Comparison of ENCODE assay signal across 7 mouse cellular contexts in the genomic region with DNA sequence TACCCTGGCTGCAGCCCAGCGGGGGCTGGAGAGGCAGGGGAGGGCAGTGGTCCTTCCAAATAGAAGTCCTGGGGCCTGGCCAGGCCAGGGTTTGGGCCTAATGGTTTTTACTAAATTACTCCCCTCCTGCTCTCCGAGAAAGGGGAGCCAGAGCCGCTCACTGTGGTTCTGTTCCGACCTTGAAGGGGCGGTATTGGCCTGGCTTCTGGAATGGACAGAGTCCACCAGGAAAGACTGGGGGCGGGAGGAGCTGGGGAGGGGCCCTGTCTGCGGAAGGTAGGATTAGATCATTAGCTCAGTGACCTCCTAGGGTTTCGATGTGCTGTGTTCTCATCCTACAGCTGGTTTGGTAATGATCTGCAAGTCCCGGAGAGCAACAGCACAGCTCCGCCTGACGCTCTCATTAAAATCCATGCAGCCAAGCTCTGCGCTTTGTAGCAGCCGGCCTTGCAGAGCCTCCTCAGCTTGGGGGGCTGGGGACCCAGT. TPM values are rescaled to one million over a fixed set of nuclear protein-coding genes. Genes with fewer than 3 reads are reported as not detected.
DNase-seq lines count a peak whose midpoint lies in the region; ATAC-seq and TF ChIP-seq lines count a peak whose summit lies in the region.

No protein-coding gene starts in this region.

- no peak overlapping the region for H3K4me2 ChIP-seq in lung, postnatal 0 days (replicated peaks; ENCODE audit: low read depth, low read length)
- H3K4me2 ChIP-seq in heart, embryonic 16.5 days (ENCODE audit: low read depth, low read length), result no peak overlapping the region

- peak overlapping the region; percentile 62; the same call in 1 of the 2 replicates for H3K27ac ChIP-seq in lung, postnatal 0 days (ENCODE audit: low read length)
- peak overlapping the region; percentile 85 for H3K27ac ChIP-seq in heart, embryonic 16.5 days (ENCODE audit: low read length)

- TF ChIP-seq EP300 in lung, postnatal 0 days (IDR thresholded peaks at IDR 0.05), result no peak

- H3K9ac ChIP-seq in lung, postnatal 0 days (replicated peaks; ENCODE audit: low read depth), result no peak overlapping the region
- peak overlapping the region; percentile 53 for H3K9ac ChIP-seq in heart, embryonic 16.5 days (ENCODE audit: low read length)

- peak; percentile 62 for DNase-seq in lung, postnatal 0 days (ENCODE audit: low spot score)
- no peak for DNase-seq in lung, postnatal 36 days
- DNase-seq in kidney, postnatal 25 days, result peak; percentile 64 to 89
- peak; percentile 73 for DNase-seq in retina, embryonic 14.5 days (ENCODE audit: low spot score)
- no peak for DNase-seq in layer of hippocampus, adult 11-12 months (ENCODE audit: low spot score)
- no peak for DNase-seq in cerebellum, adult 9-10 months

- H3K27me3 ChIP-seq in lung, postnatal 0 days (replicated peaks; ENCODE audit: insufficient read depth, low read length), result no peaks in the 10 kb centered on the region
- H3K27me3 ChIP-seq in heart, embryonic 16.5 days (ENCODE audit: control insufficient read depth, insufficient read depth, low read length), result no peaks in the 10 kb centered on the region

- peaks cover 16% of the 10 kb centered on the region for H3K4me1 ChIP-seq in lung, postnatal 0 days (ENCODE audit: insufficient read depth, low read depth, low read length)
- H3K4me1 ChIP-seq in heart, embryonic 16.5 days (ENCODE audit: control insufficient read depth, insufficient read depth, low read length), result peaks cover 49% of the 10 kb centered on the region

- ATAC-seq in lung, postnatal 0 days, result no peak
- ATAC-seq in heart, embryonic 16.5 days (replicated peaks; ENCODE audit: extremely low read depth, insufficient read depth, low FRiP score), result 0 out of 2 replicates have a peak, but pooled peaks have one; percentile 3

- TF ChIP-seq CTCF in lung, postnatal 0 days (IDR thresholded peaks at IDR 0.05), result no peak

- WGBS in lung, postnatal 0 days, result 47% methylated on average over 13 of the region's 13 CpGs
- 42% methylated on average over 13 of the region's 13 CpGs for WGBS in heart, embryonic 16.5 days

- no peak overlapping the region for H3K4me3 ChIP-seq in lung, postnatal 0 days (ENCODE audit: low read depth, low read length)
- no peak overlapping the region for H3K4me3 ChIP-seq in heart, embryonic 16.5 days (ENCODE audit: low read length)

- peaks cover 31% of the 10 kb centered on the region for H3K36me3 ChIP-seq in lung, postnatal 0 days (ENCODE audit: insufficient read depth, low read length)
- peaks cover 24% of the 10 kb centered on the region for H3K36me3 ChIP-seq in heart, embryonic 16.5 days (ENCODE audit: control insufficient read depth, insufficient read depth)

- no peaks in the 10 kb centered on the region for H3K9me3 ChIP-seq in lung, postnatal 0 days (ENCODE audit: low read length)
- H3K9me3 ChIP-seq in heart, embryonic 16.5 days (replicated peaks; ENCODE audit: control insufficient read depth, low read length), result no peaks in the 10 kb centered on the region

RNA-seq across cellular contexts. Expression of a gene that starts 14.1 kb away (rescaled TPM):
- 8.7 and 10.3 TPM in 2 replicates for polyA plus RNA-seq in lung, postnatal 0 days (2015; fragmentation: Nextera tagmentation; extraction: Ambion mirVana)
- polyA plus RNA-seq in heart, embryonic 16.5 days (2015; fragmentation: Nextera tagmentation; extraction: Ambion mirVana), result 0.66 TPM in 1 of 2 replicates, not detected in the other

RNA-seq across cellular contexts. Expression of a gene that starts 14.5 kb away (rescaled TPM):
- polyA plus RNA-seq in lung, postnatal 0 days (2015; fragmentation: Nextera tagmentation; extraction: Ambion mirVana), result not detected in 2 replicates
- polyA plus RNA-seq in heart, embryonic 16.5 days (2015; fragmentation: Nextera tagmentation; extraction: Ambion mirVana), result 0.14 and 0.29 TPM in 2 replicates

RNA-seq across cellular contexts. Expression of a gene that starts 42.8 kb away (rescaled TPM):
- 7.8 and 18.7 TPM in 2 replicates for polyA plus RNA-seq in lung, postnatal 0 days (2015; fragmentation: Nextera tagmentation; extraction: Ambion mirVana)
- 3.4 and 3.6 TPM in 2 replicates for polyA plus RNA-seq in heart, embryonic 16.5 days (2015; fragmentation: Nextera tagmentation; extraction: Ambion mirVana)

Comparison
In these comparisons a context has a peak if more than half of its experiments do, and no peak if none do; other contexts are left out.
1. DNase-seq: peak in lung, postnatal 0 days (single experiment), kidney, postnatal 25 days (2 of 2) and retina, embryonic 14.5 days (single experiment); none in lung, postnatal 36 days (single experiment), layer of hippocampus, adult 11-12 months (single experiment) and cerebellum, adult 9-10 months (single experiment).